Mouse (Mus musculus): ENCODE results near the gene Gm12185. TPM values are rescaled to one million over a fixed set of nuclear protein-coding genes. Genes with fewer than 3 reads are reported as not detected.
A peak's percentile ranks its signal among the peaks of the same experiment; 100 is the strongest.
"Not testable (repeated sequence)": the region's sequence is repeated elsewhere in the genome, so short reads cannot be mapped to it uniquely, and the experiment has no call there.

Gene Gm12185
- polyA plus RNA-seq, 1 experiment = 0.33 TPM

DNA sequence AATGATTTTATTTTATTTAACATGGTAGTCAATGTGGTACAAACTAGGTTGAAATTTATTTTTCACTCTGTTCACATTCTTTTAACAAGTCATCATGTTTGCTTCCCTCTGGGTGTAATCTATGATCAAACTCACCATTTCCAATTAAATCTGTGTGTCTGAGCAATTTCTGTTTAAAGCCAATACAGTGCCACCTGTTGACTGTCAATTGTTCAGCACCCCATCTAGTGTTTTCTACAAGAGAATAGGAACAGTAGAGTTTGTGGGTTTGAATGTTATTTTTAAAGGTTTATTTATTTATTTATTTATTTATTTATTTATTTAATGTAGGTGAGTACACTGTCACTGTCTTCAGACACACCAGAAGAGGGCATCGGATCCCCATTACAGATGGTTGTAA, 115.3 kb downstream of the Gm12185 start:
- H3K4me3 ChIP-seq (ENCODE audit: insufficient read depth, low read depth, low read length) = no peak overlapping the region
- H3K36me3 ChIP-seq (ENCODE audit: control insufficient read depth, insufficient read depth, low read length) = no peaks in the 10 kb centered on the region
- H3K27ac ChIP-seq (ENCODE audit: insufficient read depth, low read depth, low read length) = no peak overlapping the region
- H3K27me3 ChIP-seq (replicated peaks; ENCODE audit: control insufficient read depth, insufficient read depth, low read length) = no peaks in the 10 kb centered on the region
- no peak for DNase-seq
- H3K4me1 ChIP-seq (ENCODE audit: control insufficient read depth, insufficient read depth, low read length) = peaks cover 19% of the 10 kb centered on the region; the same call in 1 of the 2 replicates
- WGBS = 94% methylated on average over 1 of the region's 1 CpGs
- TF ChIP-seq CTCF (conservative IDR thresholded peaks at IDR 0.05; ENCODE audit: insufficient read depth, insufficient read length, low read depth, low read length) (no peak), POLR2A (IDR thresholded peaks at IDR 0.05; ENCODE audit: low read depth, low read length) (no peak)

DNA sequence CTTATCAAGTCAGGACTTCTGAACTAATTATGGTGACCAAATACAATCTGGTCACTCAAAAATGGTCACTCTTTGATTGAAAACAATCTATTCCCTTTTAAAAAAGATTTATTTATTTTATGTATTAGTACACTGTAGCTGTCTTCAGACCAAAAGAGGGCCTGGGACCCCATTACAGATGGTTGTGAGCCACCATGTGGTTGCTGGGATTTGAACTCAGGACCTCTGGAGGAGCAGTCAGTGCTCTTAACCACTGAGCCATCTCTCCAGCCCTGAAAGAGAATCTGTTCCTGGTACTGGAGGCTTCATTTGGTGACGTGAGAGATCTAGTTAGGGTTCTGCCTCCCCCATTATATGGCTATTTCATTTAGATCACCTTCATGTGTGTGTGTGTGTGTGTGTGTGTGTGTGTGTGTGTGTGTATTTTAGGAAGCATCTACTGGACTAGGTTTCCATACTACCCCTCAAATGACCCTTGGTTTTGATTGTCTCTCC, 116.6 kb downstream of the Gm12185 start:
- H3K4me3 ChIP-seq (ENCODE audit: insufficient read depth, low read depth, low read length); H3K27ac ChIP-seq (ENCODE audit: insufficient read depth, low read depth, low read length); H3K36me3 ChIP-seq (ENCODE audit: control insufficient read depth, insufficient read depth, low read length); DNase-seq; H3K27me3 ChIP-seq (replicated peaks; ENCODE audit: control insufficient read depth, insufficient read depth, low read length): not testable (repeated sequence)
- H3K4me1 ChIP-seq (ENCODE audit: control insufficient read depth, insufficient read depth, low read length) = peaks cover 19% of the 10 kb centered on the region; the same call in 1 of the 2 replicates
- 100% methylated on average over 1 of the region's 1 CpGs for WGBS

DNA sequence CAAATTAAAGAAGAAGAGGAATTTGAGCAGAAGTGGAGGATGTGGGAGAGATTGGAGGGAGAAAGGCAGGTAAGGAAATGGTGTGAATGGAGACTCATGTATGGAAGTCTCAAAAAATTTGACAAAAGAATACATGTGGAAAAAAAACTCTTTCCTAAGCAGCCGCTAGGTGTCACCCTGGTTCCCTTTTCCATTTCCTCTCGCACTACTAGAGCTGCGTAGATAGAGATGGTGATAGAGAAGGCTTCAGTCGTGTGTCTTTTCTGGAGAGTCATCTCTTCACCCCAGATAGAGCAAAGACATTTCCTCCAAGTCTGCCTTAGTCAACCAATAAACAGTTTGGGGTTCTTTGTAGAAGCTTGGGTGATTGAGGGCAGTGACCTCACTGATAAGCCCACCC, 117.6 kb downstream of the Gm12185 start:
- WGBS = under 1% methylated on average over 4 of the region's 4 CpGs
- peak; percentile 72 for DNase-seq
- no peaks in the 10 kb centered on the region for H3K36me3 ChIP-seq (ENCODE audit: control insufficient read depth, insufficient read depth, low read length)

DNA sequence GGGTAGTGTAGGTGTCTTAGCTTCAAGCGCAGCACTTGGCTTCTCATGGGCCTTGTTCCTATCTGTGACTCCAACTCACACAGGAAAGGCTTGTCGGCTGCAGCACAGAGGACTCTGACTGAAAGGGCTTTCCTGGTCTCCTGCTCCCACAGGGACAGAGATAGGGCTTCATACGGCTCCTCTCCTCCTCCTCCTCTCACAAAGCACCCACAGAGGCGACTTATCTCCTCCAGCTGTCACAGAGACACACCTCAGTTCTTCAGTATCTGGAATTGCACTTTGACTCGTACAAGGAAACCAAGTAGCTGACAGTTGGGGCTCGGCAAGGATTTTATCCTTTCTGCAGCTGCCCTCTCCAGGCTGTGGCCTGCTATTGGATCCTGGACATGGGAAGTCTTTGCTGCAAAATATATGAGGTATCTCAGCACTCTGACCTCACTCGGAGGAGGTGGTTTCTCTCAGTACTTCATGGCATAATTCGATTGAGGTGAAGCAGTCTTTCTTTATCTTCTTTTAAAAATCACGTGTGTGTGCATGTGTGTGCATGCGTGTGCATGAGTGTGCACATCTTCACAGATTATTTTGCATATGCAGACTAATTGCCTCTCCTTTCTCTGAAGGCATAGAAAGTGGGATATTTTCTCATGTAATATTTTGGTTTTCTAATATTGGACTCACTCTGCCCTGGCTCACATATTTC, 118.3 kb downstream of the Gm12185 start:
- DNase-seq = peak; percentile 31
- no peaks in the 10 kb centered on the region for H3K27me3 ChIP-seq (replicated peaks; ENCODE audit: control insufficient read depth, insufficient read depth, low read length)
- TF ChIP-seq POLR2A (IDR thresholded peaks at IDR 0.05; ENCODE audit: low read depth, low read length) (no peak), CTCF (conservative IDR thresholded peaks at IDR 0.05; ENCODE audit: insufficient read depth, insufficient read length, low read depth, low read length) (peak; percentile 21; the same call in 1 of the 2 replicates)
- peaks cover 19% of the 10 kb centered on the region; the same call in 1 of the 2 replicates for H3K4me1 ChIP-seq (ENCODE audit: control insufficient read depth, insufficient read depth, low read length)
- no peak overlapping the region for H3K4me3 ChIP-seq (ENCODE audit: insufficient read depth, low read depth, low read length)
- peak overlapping the region; percentile 89; the same call in 1 of the 2 replicates for H3K27ac ChIP-seq (ENCODE audit: insufficient read depth, low read depth, low read length)
- H3K36me3 ChIP-seq (ENCODE audit: control insufficient read depth, insufficient read depth, low read length) = no peaks in the 10 kb centered on the region
- 41% methylated on average over 10 of the region's 10 CpGs for WGBS

More for the DNA sequence above, 117.6 kb downstream of the Gm12185 start:
- Histone ChIP-seq H3K27me3 (replicated peaks; ENCODE audit: control insufficient read depth, insufficient read depth, low read length) (no peaks in the 10 kb centered on the region), H3K4me3 (ENCODE audit: insufficient read depth, low read depth, low read length) (no peak overlapping the region), H3K4me1 (ENCODE audit: control insufficient read depth, insufficient read depth, low read length) (peaks cover 19% of the 10 kb centered on the region; the same call in 1 of the 2 replicates), H3K27ac (ENCODE audit: insufficient read depth, low read depth, low read length) (no peak overlapping the region)
- peak; percentile 58 for TF ChIP-seq CTCF (conservative IDR thresholded peaks at IDR 0.05; ENCODE audit: insufficient read depth, insufficient read length, low read depth, low read length)
- no peak for TF ChIP-seq POLR2A (IDR thresholded peaks at IDR 0.05; ENCODE audit: low read depth, low read length)

DNA sequence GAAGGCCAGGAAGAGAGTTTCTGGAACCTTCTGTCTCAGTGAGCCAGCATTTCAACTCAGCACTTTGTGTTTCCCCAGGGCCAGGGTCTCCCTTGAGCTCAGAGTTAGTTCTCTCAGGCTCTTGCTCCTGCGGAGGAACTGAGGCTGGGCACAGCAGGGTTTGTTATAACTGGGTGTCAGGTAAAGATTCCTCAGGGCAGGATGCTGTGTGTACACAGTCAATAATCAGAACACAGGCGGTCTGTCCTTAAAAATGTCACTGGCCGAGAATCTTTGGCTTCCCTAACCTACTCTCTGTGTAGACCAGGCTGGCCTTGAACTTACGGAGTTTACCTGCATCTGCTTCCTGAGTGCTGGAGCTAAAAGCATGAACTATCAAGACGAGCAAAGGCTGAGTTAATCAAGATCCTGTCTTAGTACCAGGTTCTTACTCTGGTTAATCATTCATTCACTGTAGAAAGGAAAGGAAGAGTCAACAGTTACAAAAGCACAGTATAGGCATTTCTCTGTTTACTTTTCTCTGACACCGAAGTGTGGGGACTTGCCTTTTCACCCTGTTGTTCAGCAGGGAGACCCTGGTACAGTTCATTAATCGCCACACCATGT, 119.2 kb downstream of the Gm12185 start:
- Histone ChIP-seq H3K4me1 (ENCODE audit: control insufficient read depth, insufficient read depth, low read length) (peaks cover 19% of the 10 kb centered on the region; the same call in 1 of the 2 replicates), H3K4me3 (ENCODE audit: insufficient read depth, low read depth, low read length) (no peak overlapping the region), H3K27me3 (replicated peaks; ENCODE audit: control insufficient read depth, insufficient read depth, low read length) (no peaks in the 10 kb centered on the region), H3K36me3 (ENCODE audit: control insufficient read depth, insufficient read depth, low read length) (no peaks in the 10 kb centered on the region), H3K27ac (ENCODE audit: insufficient read depth, low read depth, low read length) (peak overlapping the region; percentile 89)
- peak; percentile 31 for DNase-seq
- TF ChIP-seq CTCF (conservative IDR thresholded peaks at IDR 0.05; ENCODE audit: insufficient read depth, insufficient read length, low read depth, low read length) (no peak), POLR2A (IDR thresholded peaks at IDR 0.05; ENCODE audit: low read depth, low read length) (no peak)
- WGBS = 60% methylated on average over 7 of the region's 7 CpGs

DNA sequence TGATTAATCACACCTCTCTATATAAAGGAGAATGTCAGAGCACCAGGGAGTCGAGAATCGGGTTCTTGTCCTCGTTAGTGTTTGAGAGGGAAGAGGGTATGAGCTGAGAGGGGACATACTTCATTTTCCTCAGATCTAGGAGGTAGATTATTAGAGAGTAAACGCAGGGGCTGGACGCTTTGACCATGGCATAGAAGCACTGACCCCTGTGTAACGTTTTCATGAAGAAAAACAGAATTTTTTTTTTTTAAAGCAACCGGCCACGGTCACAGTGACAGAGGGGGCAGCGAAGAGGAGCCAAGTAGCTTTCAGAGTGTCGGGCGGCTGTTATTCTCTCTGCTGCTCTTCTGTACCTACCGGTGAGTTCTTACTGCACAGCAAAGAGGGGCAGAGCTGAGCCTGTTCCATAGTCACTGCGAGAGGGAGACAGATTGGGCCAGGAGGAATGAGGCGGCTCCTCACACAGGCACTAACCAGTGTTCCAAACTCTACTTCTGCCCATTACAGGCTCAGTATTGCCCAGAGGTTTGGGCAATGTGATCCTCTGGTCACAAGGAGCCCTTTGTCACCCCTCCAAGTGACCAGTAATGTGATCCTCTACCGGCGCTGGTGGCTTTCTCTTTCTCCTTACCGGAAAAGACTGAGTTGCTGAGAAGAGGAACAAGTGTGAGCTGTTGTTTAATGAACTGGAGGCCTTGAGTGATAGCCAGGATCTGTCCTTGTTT, 120.0 kb downstream of the Gm12185 start:
- H3K4me1 ChIP-seq (ENCODE audit: control insufficient read depth, insufficient read depth, low read length) = peaks cover 19% of the 10 kb centered on the region; the same call in 1 of the 2 replicates
- H3K27me3 ChIP-seq (replicated peaks; ENCODE audit: control insufficient read depth, insufficient read depth, low read length) = no peaks in the 10 kb centered on the region
- no peak for TF ChIP-seq CTCF (conservative IDR thresholded peaks at IDR 0.05; ENCODE audit: insufficient read depth, insufficient read length, low read depth, low read length)
- TF ChIP-seq POLR2A (IDR thresholded peaks at IDR 0.05; ENCODE audit: low read depth, low read length) = no peak
- under 1% methylated on average over 17 of the region's 17 CpGs for WGBS
- peak overlapping the region; percentile 92 for H3K4me3 ChIP-seq (ENCODE audit: insufficient read depth, low read depth, low read length)
- H3K27ac ChIP-seq (ENCODE audit: insufficient read depth, low read depth, low read length) = peak overlapping the region; percentile 89
- H3K36me3 ChIP-seq (ENCODE audit: control insufficient read depth, insufficient read depth, low read length) = no peaks in the 10 kb centered on the region
- DNase-seq = peak; percentile 61

Measured in kidney, adult 2 months (tissue).